Mouse (Mus musculus) MEL (cell line): ENCODE measurements around the gene Rpl14.

ENCODE experiments used
- CTCF ChIP-seq, 3 experiments: IDR thresholded peaks in 2 of 3; conservative IDR thresholded peaks in 1 of 3; 2 replicates each; pipeline ENCODE4 v1.5.1; 2011 to 2012; ENCODE audit warnings: low read length in 3 of 3, low read depth in 2 of 3, mild to moderate bottlenecking in 2 of 3, improper control_type of control experiment in 1 of 3, inconsistent platforms in 1 of 3, mixed read lengths in 1 of 3, moderate library complexity in 1 of 3; ENCODE audit not compliant: control insufficient read depth in 1 of 3, insufficient read depth in 1 of 3, poor library complexity in 1 of 3, severe bottlenecking in 1 of 3
- EP300 ChIP-seq, 2 experiments: IDR thresholded peaks; 2 replicates each; pipeline ENCODE4 v1.6.1; 2011; ENCODE audit warnings: improper control_type of control experiment in 2 of 2, low read length in 2 of 2, low read depth in 1 of 2, mild to moderate bottlenecking in 1 of 2
- HCFC1 ChIP-seq: IDR thresholded peaks from 2 replicates; pipeline ENCODE4 v1.6.1; 2012; ENCODE audit warnings: low read depth, mild to moderate bottlenecking, inconsistent platforms, low read length, improper control_type of control experiment, moderate library complexity
- MYC ChIP-seq: IDR thresholded peaks from 2 replicates; pipeline ENCODE4 v1.6.1; 2011; ENCODE audit warnings: low read depth, mild to moderate bottlenecking, low read length, improper control_type of control experiment, moderate library complexity
- POLR2A ChIP-seq, 2 experiments: IDR thresholded peaks; 2 replicates each; pipeline ENCODE4 v1.6.1; 2011 to 2012; ENCODE audit warnings: low read length in 2 of 2, mild to moderate bottlenecking in 2 of 2, control low read depth in 1 of 2, improper control_type of control experiment in 1 of 2, low read depth in 1 of 2, moderate library complexity in 1 of 2; ENCODE audit not compliant: control insufficient read depth in 1 of 2, insufficient read depth in 1 of 2, poor library complexity in 1 of 2
- POLR2AphosphoS2 ChIP-seq: IDR thresholded peaks from 2 replicates; pipeline ENCODE4 v1.6.1; 2011; ENCODE audit warnings: low read length, improper control_type of control experiment
- TCF12 ChIP-seq: IDR thresholded peaks from 2 replicates; pipeline ENCODE4 v1.6.1; 2014; ENCODE audit warnings: low read depth, mild to moderate bottlenecking, inconsistent platforms, low read length, improper control_type of control experiment, moderate library complexity
- ZNF384 ChIP-seq: IDR thresholded peaks from 2 replicates; pipeline ENCODE4 v1.6.1; 2012; ENCODE audit warnings: low read depth, mild to moderate bottlenecking, inconsistent platforms, low read length, improper control_type of control experiment

- TF ChIP-seq CTCF (IDR thresholded peaks at IDR 0.05 in 2 of 3, conservative IDR thresholded peaks at IDR 0.05 in 1 of 3; ENCODE audit: control insufficient read depth in 1 of 3, insufficient read depth in 1 of 3, low read depth in 2 of 3, low read length in 3 of 3, poor library complexity in 1 of 3, severe bottlenecking in 1 of 3): no peak
- TF ChIP-seq EP300 (IDR thresholded peaks at IDR 0.05; ENCODE audit: low read depth in 1 of 2, low read length in 2 of 2): no peak
- TF ChIP-seq MYC: no peak
- TF ChIP-seq POLR2A (IDR thresholded peaks at IDR 0.05; ENCODE audit: control insufficient read depth in 1 of 2, insufficient read depth in 1 of 2, low read depth in 1 of 2, low read length in 2 of 2, poor library complexity in 1 of 2): no peak
- no peak for TF ChIP-seq HCFC1
- TF ChIP-seq POLR2AphosphoS2: no peak
- no peak for TF ChIP-seq TCF12
- no peak for TF ChIP-seq ZNF384
Observed at GRCm38 (mm10) chr9:120603956-120604355, 32.7 kb downstream of the Rpl14 start.
